Mouse (Mus musculus): ENCODE results near the gene Cby3. TPM values are rescaled to one million over a fixed set of nuclear protein-coding genes. Genes with fewer than 3 reads are reported as not detected.

Cby3 gene
- polyA plus RNA-seq, 1 experiment from 2014 or later = not detected

GRCm38 (mm10) chr11:50326302-50326966 lies 27.8 kb upstream of the Cby3 start:
- no peaks in the 10 kb centered on the region for H3K36me3 ChIP-seq (replicated peaks; ENCODE audit: control insufficient read depth, insufficient read depth, low read depth, low read length)
- peak overlapping the region; percentile 69 for H3K27ac ChIP-seq (replicated peaks; ENCODE audit: low read depth, low read length)
- no peak for ATAC-seq (replicated peaks; ENCODE audit: insufficient number of reproducible peaks, low FRiP score, low TSS enrichment, low read depth)
- peak overlapping the region; percentile 96 for H3K9ac ChIP-seq (replicated peaks; ENCODE audit: low read length)
- peak overlapping the region; percentile 91 for H3K4me3 ChIP-seq (ENCODE audit: low read depth, low read length)
- H3K9me3 ChIP-seq (replicated peaks; ENCODE audit: control insufficient read depth, low read length) = no peaks in the 10 kb centered on the region
- peak overlapping the region; percentile 46 for H3K4me2 ChIP-seq (ENCODE audit: low read depth, low read length)
- DNase-seq (ENCODE audit: low spot score) = peak; percentile 9
- 12% methylated on average over 7 of the region's 7 CpGs for WGBS
- no peaks in the 10 kb centered on the region for H3K27me3 ChIP-seq (ENCODE audit: control insufficient read depth, insufficient read depth, low read length)
- no peaks in the 10 kb centered on the region for H3K4me1 ChIP-seq (ENCODE audit: control insufficient read depth, insufficient read depth, low read length)

GRCm38 (mm10) chr11:50328075-50328625 lies 26.1 kb upstream of the Cby3 start:
- H3K9ac ChIP-seq (replicated peaks; ENCODE audit: low read length) = no peak overlapping the region
- no peaks in the 10 kb centered on the region for H3K4me1 ChIP-seq (ENCODE audit: control insufficient read depth, insufficient read depth, low read length)
- ATAC-seq (replicated peaks; ENCODE audit: insufficient number of reproducible peaks, low FRiP score, low TSS enrichment, low read depth) (no peak), DNase-seq (ENCODE audit: low spot score) (no peak)
- no peak overlapping the region for H3K4me3 ChIP-seq (ENCODE audit: low read depth, low read length)
- H3K36me3 ChIP-seq (replicated peaks; ENCODE audit: control insufficient read depth, insufficient read depth, low read depth, low read length) = no peaks in the 10 kb centered on the region
- H3K9me3 ChIP-seq (replicated peaks; ENCODE audit: control insufficient read depth, low read length) = no peaks in the 10 kb centered on the region
- H3K27ac ChIP-seq (replicated peaks; ENCODE audit: low read depth, low read length) = no peak overlapping the region
- H3K4me2 ChIP-seq (ENCODE audit: low read depth, low read length) = no peak overlapping the region
- no peaks in the 10 kb centered on the region for H3K27me3 ChIP-seq (ENCODE audit: control insufficient read depth, insufficient read depth, low read length)
- WGBS = 91% methylated on average over 3 of the region's 3 CpGs

GRCm38 (mm10) chr11:50329378-50329777 lies 24.9 kb upstream of the Cby3 start:
- H3K9me3 ChIP-seq (replicated peaks; ENCODE audit: control insufficient read depth, low read length) = no peaks in the 10 kb centered on the region
- no peaks in the 10 kb centered on the region for H3K36me3 ChIP-seq (replicated peaks; ENCODE audit: control insufficient read depth, insufficient read depth, low read depth, low read length)
- DNase-seq (ENCODE audit: low spot score) (no peak), ATAC-seq (replicated peaks; ENCODE audit: insufficient number of reproducible peaks, low FRiP score, low TSS enrichment, low read depth) (no peak)
- no peak overlapping the region for H3K4me2 ChIP-seq (ENCODE audit: low read depth, low read length)
- no peak overlapping the region for H3K9ac ChIP-seq (replicated peaks; ENCODE audit: low read length)
- H3K4me1 ChIP-seq (ENCODE audit: control insufficient read depth, insufficient read depth, low read length) = no peaks in the 10 kb centered on the region
- no peak overlapping the region for H3K4me3 ChIP-seq (ENCODE audit: low read depth, low read length)
- H3K27ac ChIP-seq (replicated peaks; ENCODE audit: low read depth, low read length) = no peak overlapping the region
- 96% methylated on average over 1 of the region's 1 CpGs for WGBS
- H3K27me3 ChIP-seq (ENCODE audit: control insufficient read depth, insufficient read depth, low read length) = no peaks in the 10 kb centered on the region

GRCm38 (mm10) chr11:50333181-50333580 lies 21.1 kb upstream of the Cby3 start:
- no peak for ATAC-seq (replicated peaks; ENCODE audit: insufficient number of reproducible peaks, low FRiP score, low TSS enrichment, low read depth)

GRCm38 (mm10) chr11:50336126-50336525 lies 18.1 kb upstream of the Cby3 start:
- H3K27ac ChIP-seq (replicated peaks; ENCODE audit: low read depth, low read length) = no peak overlapping the region
- DNase-seq (ENCODE audit: low spot score) (no peak), ATAC-seq (replicated peaks; ENCODE audit: insufficient number of reproducible peaks, low FRiP score, low TSS enrichment, low read depth) (no peak)
- no peak overlapping the region for H3K9ac ChIP-seq (replicated peaks; ENCODE audit: low read length)
- H3K4me1 ChIP-seq (ENCODE audit: control insufficient read depth, insufficient read depth, low read length) = no peaks in the 10 kb centered on the region
- H3K4me2 ChIP-seq (ENCODE audit: low read depth, low read length) = no peak overlapping the region
- no peak overlapping the region for H3K4me3 ChIP-seq (ENCODE audit: low read depth, low read length)
- WGBS = 47% methylated on average over 1 of the region's 1 CpGs
- no peaks in the 10 kb centered on the region for H3K27me3 ChIP-seq (ENCODE audit: control insufficient read depth, insufficient read depth, low read length)
- H3K36me3 ChIP-seq (replicated peaks; ENCODE audit: control insufficient read depth, insufficient read depth, low read depth, low read length) = no peaks in the 10 kb centered on the region
- no peaks in the 10 kb centered on the region for H3K9me3 ChIP-seq (replicated peaks; ENCODE audit: control insufficient read depth, low read length)

More at GRCm38 (mm10) chr11:50333181-50333580, 21.1 kb upstream of the Cby3 start:
- Histone ChIP-seq H3K9me3 (replicated peaks; ENCODE audit: control insufficient read depth, low read length) (no peaks in the 10 kb centered on the region), H3K4me2 (ENCODE audit: low read depth, low read length) (no peak overlapping the region), H3K4me3 (ENCODE audit: low read depth, low read length) (no peak overlapping the region), H3K27ac (replicated peaks; ENCODE audit: low read depth, low read length) (no peak overlapping the region), H3K27me3 (ENCODE audit: control insufficient read depth, insufficient read depth, low read length) (no peaks in the 10 kb centered on the region), H3K4me1 (ENCODE audit: control insufficient read depth, insufficient read depth, low read length) (no peaks in the 10 kb centered on the region), H3K36me3 (replicated peaks; ENCODE audit: control insufficient read depth, insufficient read depth, low read depth, low read length) (no peaks in the 10 kb centered on the region), H3K9ac (replicated peaks; ENCODE audit: low read length) (no peak overlapping the region)
- 91% methylated on average over 3 of the region's 3 CpGs for WGBS
- no peak for DNase-seq (ENCODE audit: low spot score)

GRCm38 (mm10) chr11:50336891-50337290 lies 17.4 kb upstream of the Cby3 start:
- no peaks in the 10 kb centered on the region for H3K9me3 ChIP-seq (replicated peaks; ENCODE audit: control insufficient read depth, low read length)
- DNase-seq (ENCODE audit: low spot score) (no peak), ATAC-seq (replicated peaks; ENCODE audit: insufficient number of reproducible peaks, low FRiP score, low TSS enrichment, low read depth) (no peak)
- H3K36me3 ChIP-seq (replicated peaks; ENCODE audit: control insufficient read depth, insufficient read depth, low read depth, low read length) = no peaks in the 10 kb centered on the region
- H3K4me2 ChIP-seq (ENCODE audit: low read depth, low read length) = no peak overlapping the region
- H3K4me1 ChIP-seq (ENCODE audit: control insufficient read depth, insufficient read depth, low read length) = no peaks in the 10 kb centered on the region
- H3K4me3 ChIP-seq (ENCODE audit: low read depth, low read length) = no peak overlapping the region
- 77% methylated on average over 4 of the region's 4 CpGs for WGBS
- H3K27ac ChIP-seq (replicated peaks; ENCODE audit: low read depth, low read length) = no peak overlapping the region
- H3K27me3 ChIP-seq (ENCODE audit: control insufficient read depth, insufficient read depth, low read length) = no peaks in the 10 kb centered on the region
- H3K9ac ChIP-seq (replicated peaks; ENCODE audit: low read length) = no peak overlapping the region

GRCm38 (mm10) chr11:50345486-50345885 lies 8.8 kb upstream of the Cby3 start:
- WGBS = 76% methylated on average over 4 of the region's 4 CpGs
- Histone ChIP-seq H3K4me1 (ENCODE audit: control insufficient read depth, insufficient read depth, low read length) (no peaks in the 10 kb centered on the region), H3K36me3 (replicated peaks; ENCODE audit: control insufficient read depth, insufficient read depth, low read depth, low read length) (no peaks in the 10 kb centered on the region), H3K27ac (replicated peaks; ENCODE audit: low read depth, low read length) (no peak overlapping the region), H3K27me3 (ENCODE audit: control insufficient read depth, insufficient read depth, low read length) (no peaks in the 10 kb centered on the region), H3K4me2 (ENCODE audit: low read depth, low read length) (no peak overlapping the region), H3K9ac (replicated peaks; ENCODE audit: low read length) (no peak overlapping the region), H3K9me3 (replicated peaks; ENCODE audit: control insufficient read depth, low read length) (no peaks in the 10 kb centered on the region), H3K4me3 (ENCODE audit: low read depth, low read length) (no peak overlapping the region)
- ATAC-seq (replicated peaks; ENCODE audit: insufficient number of reproducible peaks, low FRiP score, low TSS enrichment, low read depth) (no peak), DNase-seq (ENCODE audit: low spot score) (no peak)

- no peak overlapping the region for H3K4me2 ChIP-seq (ENCODE audit: low read depth, low read length)
- WGBS = 90% methylated on average over 9 of the region's 9 CpGs
- H3K27me3 ChIP-seq (ENCODE audit: control insufficient read depth, insufficient read depth, low read length) = no peaks in the 10 kb centered on the region
- H3K36me3 ChIP-seq (replicated peaks; ENCODE audit: control insufficient read depth, insufficient read depth, low read depth, low read length) = no peaks in the 10 kb centered on the region
- no peak overlapping the region for H3K27ac ChIP-seq (replicated peaks; ENCODE audit: low read depth, low read length)
- H3K9me3 ChIP-seq (replicated peaks; ENCODE audit: control insufficient read depth, low read length) = no peaks in the 10 kb centered on the region
- H3K4me1 ChIP-seq (ENCODE audit: control insufficient read depth, insufficient read depth, low read length) = no peaks in the 10 kb centered on the region
- ATAC-seq (replicated peaks; ENCODE audit: insufficient number of reproducible peaks, low FRiP score, low TSS enrichment, low read depth) = no peak
- H3K9ac ChIP-seq (replicated peaks; ENCODE audit: low read length) = no peak overlapping the region
- DNase-seq (ENCODE audit: low spot score) = no peak
- no peak overlapping the region for H3K4me3 ChIP-seq (ENCODE audit: low read depth, low read length)
These were observed 7.8 kb upstream of the Cby3 start for GRCm38 (mm10) chr11:50346256-50347032.
